Mouse (Mus musculus): ENCODE measurements around the gene Duxf3.
"Not testable (repeated sequence)": the region's sequence is repeated elsewhere in the genome, so short reads cannot be mapped to it uniquely, and the experiment has no call there.

Duxf3 gene

DNA sequence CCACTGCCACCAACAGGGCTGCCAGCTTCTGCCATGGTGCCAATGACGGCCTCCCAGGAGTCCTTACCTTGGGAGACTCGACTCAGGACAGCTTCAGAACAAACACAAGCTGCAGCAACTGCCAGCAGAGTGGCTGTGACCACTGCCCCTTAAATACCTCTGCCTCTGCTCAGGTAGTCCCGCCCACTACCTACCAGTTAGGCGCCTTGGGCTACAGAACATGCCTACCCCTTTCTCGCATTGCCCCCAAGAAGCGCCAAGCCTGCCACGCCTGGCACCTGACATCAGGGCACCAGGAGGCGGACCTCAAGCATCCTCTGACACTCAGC, at the start of gene Duxf3:
Duxf3 (minus strand) TSS at position 35 of the 329 bp plus-strand sequence.
- DNase-seq = not testable (repeated sequence)

DNA sequence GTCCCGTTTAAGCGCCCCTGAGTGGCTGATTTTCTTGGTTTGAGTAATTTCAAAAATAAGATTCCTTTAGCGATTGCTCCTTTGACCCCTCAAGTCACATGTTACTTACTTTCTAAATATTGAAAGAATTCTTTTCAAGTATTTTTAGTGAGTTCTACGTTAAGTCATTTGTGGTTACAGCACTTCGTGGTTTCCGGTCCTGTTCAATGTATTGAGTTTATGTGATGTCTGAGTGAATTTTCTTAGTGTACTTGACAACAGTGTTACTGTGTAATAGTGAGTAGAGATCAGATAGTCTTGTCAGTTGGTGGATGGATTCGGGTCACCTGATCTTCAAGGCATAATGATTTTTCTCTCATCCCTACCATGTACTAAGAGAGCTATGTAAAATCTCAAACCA, 49.8 kb upstream of the Duxf3 start:
- DNase-seq = no peak

GRCm38 (mm10) chr10:58258466-58258865, 26.0 kb upstream of the Duxf3 start:
- no peak for DNase-seq

DNA sequence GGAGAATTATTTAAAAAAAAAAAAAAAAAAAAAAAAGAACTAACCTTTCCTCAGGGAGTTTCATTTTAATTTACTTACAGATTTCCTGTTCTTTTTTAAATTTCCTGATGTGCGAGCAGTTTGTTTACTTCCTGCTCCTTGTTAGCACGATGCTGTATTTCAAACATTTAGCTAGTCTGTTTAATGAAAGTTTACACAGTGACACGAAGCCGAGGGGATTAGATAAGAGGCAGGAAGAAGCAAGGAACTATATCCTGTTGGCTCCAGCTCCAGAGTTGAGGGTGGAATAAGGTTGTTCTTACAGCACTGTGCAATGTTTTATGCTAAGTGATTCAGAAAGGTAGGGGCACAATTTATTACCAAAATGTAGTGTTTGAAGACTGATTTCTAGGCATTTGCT, 23.5 kb upstream of the Duxf3 start:
- DNase-seq = no peak

GRCm38 (mm10) chr10:58255213-58255892, 22.9 kb upstream of the Duxf3 start, which contains the start of gene Gcc2:
Gcc2 (plus strand) TSS chr10:58255497.
- peak; percentile 89 to 93 for DNase-seq

DNA sequence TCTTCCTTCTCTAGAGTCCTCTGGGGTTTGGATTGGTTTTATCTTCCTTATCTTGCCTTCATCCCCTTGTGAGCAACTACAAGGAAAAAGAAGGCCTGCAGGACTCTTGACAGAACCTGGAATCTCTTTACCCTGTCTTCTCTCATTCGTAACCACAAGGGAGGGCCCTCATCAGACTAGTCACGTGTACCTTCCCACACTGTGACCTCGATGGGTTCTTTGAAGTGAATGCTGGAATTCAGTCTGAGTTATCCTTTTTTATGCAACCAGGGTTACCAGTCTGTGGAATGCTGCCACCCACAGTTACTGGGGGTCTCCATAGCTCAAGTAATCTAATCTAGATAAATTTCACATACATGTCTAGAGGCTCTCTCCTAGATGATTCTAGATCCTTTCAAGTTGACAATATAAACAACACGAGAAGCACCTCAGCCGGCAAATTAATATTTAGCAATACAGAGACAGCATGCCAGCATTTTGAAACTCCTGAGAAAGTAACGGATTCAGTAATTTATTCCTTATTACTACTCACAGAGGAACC, 22.2 kb upstream of the Duxf3 start:
- DNase-seq = peak in 1 of 2 experiments; percentile 17

DNA sequence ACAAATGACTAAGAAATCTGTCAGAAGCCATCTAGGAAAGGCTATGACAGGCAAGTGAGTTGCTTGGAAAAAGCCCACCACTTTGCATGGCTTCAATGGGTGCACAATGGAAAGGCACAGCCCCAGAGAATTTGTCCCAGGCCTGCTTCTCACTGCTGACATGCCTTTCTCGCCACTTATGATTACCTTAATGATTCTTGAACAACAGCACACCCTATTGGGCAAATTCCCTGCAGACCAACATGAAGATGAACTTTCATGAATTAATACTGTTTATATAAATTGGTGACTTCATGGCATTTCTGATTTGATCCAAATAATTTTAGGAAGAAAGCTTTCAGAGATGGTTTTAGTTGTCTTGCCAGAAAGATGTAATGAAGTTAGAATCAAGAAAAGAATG, 17.1 kb upstream of the Duxf3 start:
- no peak for DNase-seq

DNA sequence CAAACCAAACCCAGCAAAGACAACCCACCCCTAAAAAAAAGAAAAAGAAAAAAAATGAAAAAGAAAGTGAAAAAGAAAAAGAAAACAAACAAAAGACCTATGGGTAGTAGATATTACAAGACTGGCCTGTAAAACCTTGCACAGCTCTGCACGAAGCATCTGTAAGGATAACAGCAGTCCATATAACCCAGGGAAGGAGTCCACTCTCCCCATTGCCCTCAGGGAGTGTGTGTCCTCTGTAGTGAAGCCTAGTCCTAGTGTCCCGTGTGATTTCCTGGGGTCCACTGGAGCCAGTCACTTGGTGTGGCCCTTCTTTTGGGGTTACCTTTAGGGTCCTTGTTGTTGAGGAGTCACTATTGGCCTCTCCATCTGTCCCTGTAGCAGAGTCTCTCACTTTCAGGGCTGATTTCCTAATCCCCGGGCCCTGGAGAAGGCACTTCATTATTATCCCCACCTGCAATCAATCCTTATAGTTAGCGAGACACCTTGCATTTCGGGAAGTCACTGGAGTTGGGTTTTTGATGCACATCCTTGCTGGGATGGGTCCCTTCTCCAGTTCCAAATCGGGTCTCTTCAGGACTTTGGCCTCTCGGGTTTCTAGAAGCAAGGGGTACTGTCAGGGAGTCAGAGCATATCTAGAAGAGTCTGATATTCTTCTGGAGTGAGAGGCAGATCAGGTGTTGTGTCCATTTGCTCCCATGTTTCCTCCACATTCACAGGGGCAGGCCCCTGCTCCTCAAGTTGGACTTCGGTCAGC, 6.7 kb upstream of the Duxf3 start:
- peak; percentile 31 to 38 for DNase-seq

GRCm38 (mm10) chr10:58236613-58237012, 4.1 kb upstream of the Duxf3 start, which contains the start of gene Gm4981:
Gm4981 (minus strand) TSS chr10:58236701.
- no peak for DNase-seq

DNA sequence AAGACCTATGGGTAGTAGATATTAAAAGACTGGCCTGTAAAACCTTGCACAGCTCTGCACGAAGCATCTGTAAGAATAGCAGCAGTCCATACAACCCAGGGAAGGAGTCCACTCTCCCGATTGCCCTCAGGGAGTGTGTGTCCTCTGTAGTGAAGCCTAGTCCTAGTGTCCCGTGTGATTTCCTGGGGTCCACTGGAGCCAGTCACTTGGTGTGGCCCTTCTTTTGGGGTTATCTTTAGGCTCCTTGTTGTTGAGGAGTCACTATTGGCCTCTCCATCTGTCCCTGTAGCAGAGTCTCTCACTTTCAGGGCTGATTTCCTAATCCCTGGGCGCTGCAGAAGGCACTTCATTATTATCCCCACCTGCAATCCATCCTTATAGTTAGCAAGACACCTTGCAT, 2.5 kb upstream of the Duxf3 start:
- not testable (repeated sequence) for DNase-seq

GRCm38 (mm10) chr10:58233740-58234121, 1.3 kb upstream of the Duxf3 start:
- DNase-seq = not testable (repeated sequence)

- not testable (repeated sequence) for DNase-seq
Observed at GRCm38 (mm10) chr10:58233054-58233739, 722 bp upstream of the Duxf3 start.

GRCm38 (mm10) chr10:58231779-58232640, 465 bp downstream of the Duxf3 start:
- peak; percentile 56 to 62 for DNase-seq

DNA sequence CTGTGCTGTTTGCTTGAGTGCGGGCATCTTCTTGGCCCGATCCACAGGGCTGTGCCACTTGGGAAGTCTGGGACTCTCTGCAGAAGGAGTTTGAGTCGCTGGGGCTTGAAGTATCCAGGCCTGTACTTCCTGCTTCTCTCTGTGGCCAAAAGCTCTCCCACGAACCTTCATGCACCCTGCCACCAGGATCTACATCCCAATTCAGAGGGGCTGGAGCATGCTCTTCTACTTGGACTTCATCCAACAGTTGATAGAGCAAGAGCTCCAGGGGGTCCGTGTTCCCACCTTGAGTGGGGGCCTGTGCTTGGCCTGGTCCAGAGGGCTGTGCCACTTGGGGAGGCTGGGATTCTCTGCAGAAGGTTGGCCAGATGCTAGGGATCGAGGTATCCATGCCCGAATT, 1.4 kb downstream of the Duxf3 start:
- DNase-seq = not testable (repeated sequence)

DNA sequence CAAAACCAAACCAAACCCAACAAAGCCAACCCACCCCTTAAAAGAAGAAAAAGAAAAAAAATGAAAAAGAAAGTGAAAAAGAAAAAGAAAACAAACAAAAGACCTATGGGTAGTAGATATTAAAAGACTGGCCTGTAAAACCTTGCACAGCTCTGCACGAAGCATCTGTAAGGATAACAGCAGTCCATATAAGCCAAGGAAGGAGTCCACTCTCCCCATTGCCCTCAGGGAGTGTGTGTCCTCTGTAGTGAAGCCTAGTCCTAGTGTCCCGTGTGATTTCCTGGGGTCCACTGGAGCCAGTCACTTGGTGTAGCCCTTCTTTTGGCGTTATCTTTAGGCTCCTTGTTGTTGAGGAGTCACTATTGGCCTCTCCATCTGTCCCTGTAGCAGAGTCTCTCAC, 2.5 kb downstream of the Duxf3 start:
- not testable (repeated sequence) for DNase-seq

- DNase-seq = not testable (repeated sequence)
Observed at GRCm38 (mm10) chr10:58227798-58228197, 4.7 kb downstream of the Duxf3 start.

DNA sequence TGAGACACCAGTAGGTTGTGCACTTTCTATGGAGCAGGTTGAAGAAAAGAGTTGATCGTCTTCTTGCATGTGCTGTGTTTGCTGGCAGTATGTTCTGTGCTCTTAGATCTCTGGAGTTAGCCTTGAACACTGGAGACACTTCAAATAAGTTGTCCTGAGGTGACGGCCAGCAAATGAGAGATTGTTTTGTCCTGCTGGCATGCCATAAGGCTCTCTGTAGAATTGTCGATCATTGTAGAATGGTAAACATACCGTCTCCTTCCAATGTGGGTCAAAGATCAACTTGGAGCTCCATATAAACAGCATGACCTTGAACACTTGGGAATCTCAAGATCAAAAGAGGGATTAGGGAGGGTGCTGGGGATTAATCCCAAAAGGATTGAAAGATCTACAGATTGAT, 6.1 kb downstream of the Duxf3 start:
- not testable (repeated sequence) for DNase-seq

GRCm38 (mm10) chr10:58224827-58225785, 7.4 kb downstream of the Duxf3 start, which contains the start of gene AW822073:
AW822073 (minus strand) TSS chr10:58224930.
- peak in 1 of 2 experiments; percentile 39 for DNase-seq

DNA sequence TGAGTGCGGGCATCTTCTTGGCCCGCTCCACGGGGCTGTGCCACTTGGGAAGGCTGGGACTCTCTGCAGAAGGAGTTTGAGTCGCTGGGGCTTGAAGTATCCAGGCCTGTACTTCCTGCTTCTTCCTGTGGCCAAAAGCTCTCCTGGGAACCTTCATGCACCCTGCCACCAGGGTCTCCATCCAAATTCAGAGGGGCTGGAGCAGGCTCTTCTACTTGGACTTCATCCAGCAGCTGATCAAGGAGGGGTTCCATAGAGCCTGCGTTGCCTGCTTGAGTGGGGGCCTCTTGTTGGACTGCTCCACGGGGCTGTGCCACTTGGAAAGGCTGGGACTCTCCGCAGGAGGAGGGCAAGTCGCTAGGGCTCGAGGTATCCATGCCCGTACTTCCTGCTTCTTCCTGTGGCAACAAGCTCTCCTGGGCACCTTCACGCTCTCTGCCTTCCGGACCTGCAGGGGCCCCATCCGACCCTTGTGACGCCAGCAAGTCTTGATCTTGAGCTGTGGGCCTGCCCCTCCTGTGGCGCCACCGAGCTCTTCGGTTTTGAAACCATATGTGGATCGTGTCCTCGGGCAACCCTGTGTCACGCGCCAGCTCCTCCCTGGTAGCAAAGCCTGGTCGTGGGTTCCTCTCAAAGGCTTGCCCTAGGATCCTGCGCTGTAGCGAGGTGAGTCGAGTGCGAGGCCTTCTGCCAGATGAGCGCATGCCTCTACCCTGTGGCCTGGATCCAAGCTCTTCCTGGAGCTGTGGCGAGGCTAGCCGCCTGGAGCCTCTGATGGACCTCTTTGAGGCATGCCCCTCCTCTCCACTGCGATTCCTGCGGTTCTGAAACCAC, 8.3 kb downstream of the Duxf3 start:
- DNase-seq = peak; percentile 45 to 59

DNA sequence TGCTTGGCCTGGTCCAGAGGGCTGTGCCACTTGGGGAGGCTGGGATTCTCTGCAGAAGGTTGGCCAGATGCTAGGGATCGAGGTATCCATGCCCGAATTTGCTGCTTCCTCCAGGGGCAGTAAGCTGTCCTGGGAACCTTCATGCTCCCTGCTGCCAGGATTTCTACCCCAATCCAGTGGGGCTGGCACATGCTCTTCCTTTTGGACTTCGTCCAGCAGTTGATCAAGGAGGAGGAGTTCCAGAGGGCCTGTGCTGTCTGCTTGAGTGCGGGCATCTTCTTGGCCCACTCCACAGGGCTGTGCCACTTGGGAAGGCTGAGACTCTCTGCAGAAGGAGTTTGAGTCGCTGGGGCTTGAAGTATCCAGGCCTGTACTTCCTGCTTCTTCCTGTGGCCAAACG, 9.3 kb downstream of the Duxf3 start:
- DNase-seq = not testable (repeated sequence)
